Mouse (Mus musculus) G1E-ER4 (cell line): Measurements from ENCODE around the gene Csdc2. TPM values are rescaled to one million over a fixed set of nuclear protein-coding genes. Genes with fewer than 3 reads are reported as not detected.

Source experiments
- GATA1 ChIP-seq: IDR thresholded peaks from one replicate; pipeline ENCODE4 v1.8.0; 2012; ENCODE audit warnings: low read length, inconsistent platforms
- polyA plus RNA-seq: library from polyadenylated mRNA; stranded (reverse); fragments of >175 nt; gene quantifications from 2 replicates; pipeline ENCODE4 v1.2.3, GENCODE M21; 2012

Gene Csdc2
- polyA plus RNA-seq, 1 experiment: not detected

DNA sequence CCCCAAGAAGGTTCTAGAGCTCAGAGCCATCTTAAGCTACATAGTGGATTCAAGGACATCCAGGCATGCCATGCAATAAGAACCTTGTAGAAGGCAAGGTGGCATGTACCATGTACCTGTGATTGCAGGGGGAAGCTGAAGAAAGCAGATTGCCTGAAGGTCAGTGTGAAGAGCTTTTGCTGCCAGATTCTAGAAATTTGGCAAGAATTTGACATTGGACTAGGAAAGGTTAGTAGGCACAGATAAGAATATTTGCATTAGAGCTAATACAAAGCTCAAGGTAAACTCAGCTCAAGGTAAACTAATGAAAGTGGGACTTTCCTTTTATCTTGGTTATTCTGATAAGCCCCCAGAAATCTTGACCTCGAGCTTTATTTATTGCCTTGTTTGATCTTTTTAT is 27.7 kb downstream of the Csdc2 start:
- TF ChIP-seq GATA1: no peak

DNA sequence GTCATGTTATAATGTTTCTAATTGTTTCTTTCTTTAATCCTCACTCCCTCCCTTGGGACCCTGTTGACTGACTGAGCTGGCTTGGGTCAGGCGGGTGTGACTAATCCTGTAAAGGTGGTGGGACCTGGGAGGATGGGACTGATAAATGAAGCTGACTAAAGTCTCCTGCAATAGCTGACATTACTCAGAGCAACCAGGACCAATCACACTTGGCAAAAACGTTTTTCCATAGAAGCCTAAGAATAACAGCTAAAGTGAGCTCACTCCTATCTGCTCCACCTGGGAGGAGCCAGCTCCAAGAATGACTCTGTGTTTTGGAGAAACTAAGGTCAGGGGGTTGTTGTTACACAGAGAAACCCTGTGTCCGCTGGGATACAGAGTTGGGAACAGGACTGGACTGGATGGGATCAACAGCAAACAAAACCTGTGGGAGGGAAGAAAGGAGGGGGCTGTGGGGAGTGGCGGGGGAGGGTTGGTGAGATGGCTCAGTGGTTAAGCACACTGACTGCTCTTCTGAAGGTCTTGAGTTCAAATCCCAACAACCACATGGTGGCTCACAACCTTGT is 28.5 kb downstream of the Csdc2 start:
- no peak for TF ChIP-seq GATA1

DNA sequence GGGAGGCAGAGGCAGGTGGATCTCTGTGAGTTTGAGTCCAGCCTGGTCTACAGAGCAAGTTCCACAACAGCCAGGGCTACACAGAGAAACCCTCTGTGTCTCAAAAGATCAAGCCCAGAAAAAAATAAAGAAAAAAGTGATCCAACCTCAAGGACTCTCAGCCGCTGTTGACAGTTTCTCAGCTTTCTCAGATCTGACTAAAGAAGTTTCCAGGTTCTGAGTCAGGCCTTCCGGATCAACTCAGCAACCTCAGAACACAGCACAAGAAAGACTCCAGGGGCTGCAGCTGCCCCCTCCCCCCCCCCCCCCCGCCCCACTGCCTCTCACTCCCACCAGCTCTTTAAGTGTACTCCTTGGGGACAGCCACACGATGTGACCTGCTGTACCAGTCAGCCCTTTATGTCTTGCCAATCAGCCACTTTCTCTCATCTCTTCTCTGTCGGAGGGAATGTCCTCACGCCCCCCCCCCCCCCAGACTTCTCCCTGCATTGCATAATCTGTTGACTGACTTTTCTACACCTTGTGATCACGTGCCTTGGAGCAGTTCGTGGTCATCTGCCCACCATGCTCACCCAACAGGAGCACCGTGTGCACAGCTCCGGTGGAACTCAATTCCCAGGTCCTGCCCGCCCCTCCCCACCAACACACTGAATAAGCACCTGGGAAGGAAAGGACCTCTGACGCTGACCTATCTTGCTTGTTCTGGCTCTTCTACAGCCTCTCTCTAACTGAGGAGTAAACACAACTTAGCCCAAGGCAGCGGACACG is 29.7 kb downstream of the Csdc2 start:
- no peak for TF ChIP-seq GATA1

DNA sequence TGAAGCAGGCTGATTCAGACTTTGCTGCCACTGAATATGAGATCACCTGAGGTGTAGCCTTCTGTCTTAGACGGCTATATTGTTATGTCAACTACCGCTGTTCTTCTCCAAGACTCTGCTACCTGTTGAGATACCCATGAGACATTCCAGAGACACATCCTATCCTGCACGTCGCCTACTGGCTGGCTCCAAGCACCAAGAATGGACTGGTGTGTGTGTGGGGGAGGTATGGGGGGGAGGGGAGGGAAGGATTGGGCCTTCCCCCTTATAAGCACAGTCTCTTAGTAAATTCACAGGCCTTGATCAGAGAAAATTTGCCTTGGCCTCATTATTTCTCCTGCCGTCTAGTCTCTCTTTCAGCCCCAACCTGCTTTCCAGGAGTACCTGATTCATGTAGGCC is 31.3 kb downstream of the Csdc2 start:
- TF ChIP-seq GATA1: no peak

DNA sequence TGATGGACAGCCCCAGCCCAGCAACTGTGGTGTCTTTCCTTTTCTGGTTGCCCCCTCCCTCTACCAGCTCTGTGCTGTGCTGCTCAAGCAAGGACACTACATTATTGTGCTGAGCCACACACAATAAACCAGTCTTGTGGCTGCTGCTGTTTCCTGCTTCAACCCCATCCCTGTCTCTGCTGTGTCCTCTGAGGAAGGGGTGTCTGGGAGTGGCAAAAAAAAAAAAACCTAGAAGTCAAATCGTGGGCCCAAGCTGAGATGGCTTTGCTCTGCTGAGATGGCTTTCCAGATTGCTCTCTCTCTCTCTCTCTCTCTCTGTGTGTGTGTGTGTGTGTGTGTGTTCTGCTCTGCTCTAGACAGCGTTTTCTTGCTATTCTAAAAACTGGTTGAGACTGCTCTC is 31.9 kb downstream of the Csdc2 start:
- no peak for TF ChIP-seq GATA1

DNA sequence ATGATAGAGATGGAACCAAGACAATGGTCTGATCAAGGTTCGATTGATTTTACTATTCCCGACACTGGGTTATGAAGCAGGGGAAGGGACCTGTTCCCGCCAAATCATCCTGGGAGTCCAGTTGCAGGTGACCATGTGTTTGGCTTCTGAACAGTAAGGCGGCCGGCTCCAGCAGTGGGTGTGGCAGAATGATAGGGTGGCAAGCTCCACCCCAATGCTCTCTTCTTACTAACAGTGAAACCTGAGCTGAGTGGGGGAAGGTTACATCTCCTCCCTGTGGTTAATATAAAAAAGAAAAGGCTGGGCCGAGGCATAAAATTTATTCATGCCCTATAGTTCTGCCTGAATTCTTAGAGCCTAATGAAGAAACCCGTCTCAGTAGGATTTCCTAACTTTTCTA is 32.6 kb downstream of the Csdc2 start:
- no peak for TF ChIP-seq GATA1

DNA sequence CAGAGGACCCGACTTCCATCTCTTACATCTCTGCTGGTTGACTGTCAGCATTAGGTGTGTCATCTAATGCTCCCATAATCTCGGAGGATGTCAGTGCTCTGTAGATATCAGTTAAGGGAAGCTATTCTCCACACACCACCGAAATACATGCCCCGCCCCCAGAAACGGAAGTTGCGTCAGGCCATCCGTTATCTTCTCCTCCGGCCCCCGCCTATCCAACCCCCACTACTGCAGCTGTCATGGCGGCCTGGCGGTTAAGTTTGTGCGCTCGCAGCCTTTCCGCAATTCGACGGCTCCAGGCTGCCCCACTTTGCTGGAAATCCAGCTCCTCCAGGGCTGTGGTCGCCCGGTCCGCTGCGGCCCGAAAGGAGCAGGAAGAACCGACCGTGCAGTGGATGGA is 43.8 kb downstream of the Csdc2 start, which contains the start of gene 1700029P11Rik:
TSS of gene 1700029P11Rik (plus strand) at position 220 of the 400 bp plus-strand sequence.
- no peak for TF ChIP-seq GATA1

DNA sequence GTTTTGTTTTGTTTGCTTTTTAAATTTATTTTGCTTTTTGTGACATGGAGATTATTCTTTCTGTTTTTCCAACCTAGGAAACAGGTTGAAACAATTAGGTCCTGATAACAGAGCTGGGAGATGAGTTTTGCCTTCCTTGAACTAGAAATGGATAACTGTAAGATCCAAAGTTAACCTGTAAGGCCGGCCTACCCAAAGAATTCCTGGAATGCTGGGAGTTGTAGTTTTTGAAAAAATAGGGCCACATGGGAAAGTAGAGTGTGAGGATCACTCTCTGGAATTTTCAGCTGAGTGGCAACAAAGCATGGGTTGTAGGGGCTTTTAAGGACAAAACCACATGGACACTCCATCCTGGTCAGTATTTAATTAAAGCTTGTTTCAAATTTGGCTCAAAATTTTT is 45.6 kb downstream of the Csdc2 start:
- TF ChIP-seq GATA1: no peak

DNA sequence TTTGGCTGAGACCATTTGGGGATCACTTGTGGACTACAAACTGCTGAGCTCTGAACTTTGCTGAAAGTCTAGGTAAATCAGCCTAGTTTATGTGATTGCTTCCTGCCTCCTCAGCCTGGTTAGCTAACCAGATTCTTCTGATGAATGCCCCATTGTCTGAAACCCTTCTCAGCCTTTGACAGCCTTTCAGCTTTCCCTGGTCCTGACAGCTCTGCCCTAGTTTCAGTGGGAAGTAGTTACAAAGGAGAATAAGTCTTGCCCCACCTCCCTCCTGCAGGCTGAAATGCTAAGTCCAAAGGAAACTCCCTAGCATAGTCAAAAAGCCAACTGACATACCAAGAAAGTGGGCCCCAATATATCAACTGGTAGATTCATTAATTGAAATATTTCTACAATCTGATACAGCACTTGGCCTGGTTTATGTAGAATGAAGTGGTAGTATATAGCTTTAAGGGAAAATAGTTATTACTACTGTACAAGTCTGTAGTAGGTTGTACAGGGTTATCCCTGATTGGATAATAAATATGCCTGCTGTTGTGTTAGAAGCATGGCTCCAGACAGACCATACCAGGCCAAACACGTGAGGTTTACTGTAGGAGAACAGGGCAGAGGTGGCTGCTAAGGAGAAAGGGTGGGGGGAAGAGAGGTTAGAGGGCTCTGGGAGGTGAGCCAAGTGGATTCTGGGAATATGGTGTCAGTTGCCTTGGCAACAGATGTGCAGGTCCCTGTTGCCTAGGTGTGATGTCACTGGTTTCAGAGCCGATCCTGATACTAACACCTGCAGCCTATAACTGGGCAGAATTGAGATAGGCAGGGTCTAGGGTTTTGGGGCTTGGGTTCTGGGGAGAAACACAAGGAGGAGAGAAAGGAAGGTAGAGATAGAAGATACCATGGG is 49.0 kb downstream of the Csdc2 start:
- TF ChIP-seq GATA1: no peak

DNA sequence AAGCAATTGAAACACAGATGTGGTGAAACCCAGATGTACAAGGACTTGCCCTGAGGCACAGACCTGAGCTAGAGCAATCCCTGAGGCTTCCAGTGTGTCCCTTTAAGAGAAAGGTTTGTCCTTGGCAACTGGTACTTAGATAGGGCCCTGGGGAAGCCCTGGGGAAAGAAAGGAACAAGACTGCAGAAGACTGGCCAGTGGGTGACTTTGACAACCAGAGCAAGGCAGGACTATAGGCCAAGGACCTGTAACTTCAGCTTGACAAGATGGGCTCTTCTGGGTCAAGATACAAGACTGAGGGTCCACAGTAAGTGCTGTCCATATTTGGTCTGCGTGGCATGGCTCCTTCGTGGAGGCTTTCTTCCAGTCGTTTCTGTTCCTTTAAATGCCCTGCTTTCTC is 51.1 kb downstream of the Csdc2 start, which contains the start of gene Xrcc6:
TSS of gene Xrcc6 (plus strand) at position 190 of the 400 bp plus-strand sequence.
- no peak for TF ChIP-seq GATA1

DNA sequence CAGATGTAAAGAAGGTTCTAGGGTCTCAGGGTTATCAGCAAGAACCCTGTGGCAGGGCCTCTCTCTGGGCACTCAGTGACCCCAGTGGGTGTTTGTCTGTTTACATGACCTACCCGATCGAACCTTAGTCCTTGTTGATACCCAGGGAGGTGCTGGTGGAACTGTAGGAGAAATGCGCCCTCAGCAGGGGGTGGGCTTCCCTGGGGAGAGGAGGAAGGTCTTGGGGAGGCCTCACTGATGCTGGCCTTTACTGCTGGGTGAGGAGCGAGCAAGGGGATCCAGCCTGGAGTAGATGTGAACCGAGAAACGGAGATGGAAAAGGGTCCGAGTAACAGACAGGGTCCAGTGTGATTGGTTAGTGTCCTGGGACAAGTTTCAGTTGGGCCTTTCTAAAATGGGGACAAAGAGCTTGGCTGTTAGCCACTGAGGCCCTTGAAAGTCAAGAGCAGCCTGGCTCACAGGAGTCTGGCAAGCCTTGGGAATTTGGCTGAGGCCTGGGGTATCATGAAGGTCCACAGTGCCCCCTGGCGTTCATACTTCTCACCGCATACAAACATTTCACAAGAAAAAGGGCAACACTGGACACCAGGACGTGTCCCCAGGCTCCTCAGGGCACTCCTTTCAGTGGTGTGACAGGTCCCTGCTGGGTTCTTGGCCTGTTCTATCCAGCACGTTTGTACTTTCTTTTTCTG is 53.0 kb downstream of the Csdc2 start:
- TF ChIP-seq GATA1: no peak

DNA sequence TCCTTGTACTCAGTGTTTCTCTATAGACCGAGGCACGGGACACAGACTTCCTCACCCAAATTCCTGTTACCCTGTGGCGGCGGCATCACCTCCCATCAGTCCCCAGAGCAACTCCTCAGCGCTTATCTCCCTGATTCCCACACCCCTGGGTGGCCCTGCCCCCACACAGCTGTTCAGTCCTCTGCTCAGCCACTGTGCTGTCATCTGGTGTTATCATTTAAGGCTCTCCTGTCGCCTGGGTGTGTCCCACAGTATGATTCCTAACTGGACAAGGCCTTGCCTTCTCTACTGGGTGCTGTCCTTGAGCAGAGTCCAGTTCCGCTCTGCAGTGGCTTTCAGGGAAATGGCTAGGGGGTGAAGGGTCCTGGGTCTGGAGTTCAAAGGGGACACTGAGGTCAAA is 54.0 kb downstream of the Csdc2 start:
- TF ChIP-seq GATA1: no peak

DNA sequence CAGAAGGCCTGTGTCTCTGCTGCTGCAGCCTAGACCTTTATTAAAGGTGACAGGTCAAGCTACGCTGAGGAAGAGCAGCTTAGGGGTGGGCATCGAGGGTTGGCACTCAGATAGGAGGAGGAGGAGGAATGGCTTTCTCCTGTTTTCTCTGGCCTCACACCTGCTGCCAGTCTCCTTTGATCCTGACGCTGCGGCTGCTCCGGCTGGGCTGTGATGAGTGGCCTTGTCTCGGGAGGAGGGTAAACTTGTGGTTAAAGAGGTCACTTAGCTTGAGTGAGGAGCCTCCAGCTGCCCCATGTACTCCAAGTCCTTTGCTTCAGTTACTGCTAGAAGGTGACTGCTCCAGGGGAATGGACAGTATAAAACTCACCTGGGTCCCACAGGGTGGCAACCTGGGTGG is 57.4 kb downstream of the Csdc2 start:
- no peak for TF ChIP-seq GATA1

Other genes with a start within 250 kb of the Csdc2 start
- gene Chadl, start 239.5 kb upstream of the Csdc2 start, polyA plus RNA-seq: 0.06 TPM in 1 of 2 replicates, not detected in the other
- gene Zc3h7b, start 191.7 kb upstream of the Csdc2 start, polyA plus RNA-seq: 72.0 and 77.6 TPM in 2 replicates
- gene Rangap1, start 191.2 kb upstream of the Csdc2 start, polyA plus RNA-seq: 273 and 309 TPM in 2 replicates
- gene Tef, start 134.3 kb upstream of the Csdc2 start, polyA plus RNA-seq: 53.4 and 92.0 TPM in 2 replicates
- gene Tob2, start 78.0 kb upstream of the Csdc2 start, polyA plus RNA-seq: 34.5 and 37.6 TPM in 2 replicates
- 5.0 and 21.7 TPM in 2 replicates for gene Phf5a, start 64.8 kb upstream of the Csdc2 start, polyA plus RNA-seq
- gene Aco2, start 64.5 kb upstream of the Csdc2 start, polyA plus RNA-seq: 167 and 205 TPM in 2 replicates
- gene Polr3h, start 10.5 kb upstream of the Csdc2 start, polyA plus RNA-seq: 66.1 and 86.3 TPM in 2 replicates
- 93.6 and 105 TPM in 2 replicates for gene Pmm1, start 24.2 kb downstream of the Csdc2 start, polyA plus RNA-seq
- gene 1700029P11Rik, start 43.8 kb downstream of the Csdc2 start, polyA plus RNA-seq: not detected in 2 replicates
- 8.4 and 12.7 TPM in 2 replicates for gene Xrcc6, start 51.1 kb downstream of the Csdc2 start, polyA plus RNA-seq
- 45.7 and 65.4 TPM in 2 replicates for gene Desi1, start 97.1 kb downstream of the Csdc2 start, polyA plus RNA-seq
- 25.8 and 229 TPM in 2 replicates for gene Snu13, start 110.8 kb downstream of the Csdc2 start, polyA plus RNA-seq
- gene 4930407I10Rik, start 122.4 kb downstream of the Csdc2 start, polyA plus RNA-seq: not detected in 2 replicates
- not detected in 2 replicates for gene Mei1, start 133.2 kb downstream of the Csdc2 start, polyA plus RNA-seq
- 3.7 and 11.2 TPM in 2 replicates for gene Ccdc134, start 191.2 kb downstream of the Csdc2 start, polyA plus RNA-seq
- gene Srebf2, start 210.4 kb downstream of the Csdc2 start, polyA plus RNA-seq: 533 and 536 TPM in 2 replicates